Mouse (Mus musculus): Measurements from ENCODE around the gene Frs3.

- no peak for TF ChIP-seq CTCF (IDR thresholded peaks at IDR 0.05; ENCODE audit: low read depth)
- TF ChIP-seq EP300 (IDR thresholded peaks at IDR 0.05; ENCODE audit: low read depth), result no peak
These were observed 32.4 kb downstream of the Frs3 start for GRCm38 (mm10) chr17:47721183-47721582.

Data from liver, embryonic 14.5 days (tissue).